Mouse (Mus musculus) R1 (cell line): ENCODE results near the gene Olfr1148.

Experiments used
- DNase-seq: peaks from one replicate; pipeline ENCODE4 v3.0.0-alpha.2; 2018; ENCODE audit warnings: low read depth, low spot score

Gene Olfr1148

DNA sequence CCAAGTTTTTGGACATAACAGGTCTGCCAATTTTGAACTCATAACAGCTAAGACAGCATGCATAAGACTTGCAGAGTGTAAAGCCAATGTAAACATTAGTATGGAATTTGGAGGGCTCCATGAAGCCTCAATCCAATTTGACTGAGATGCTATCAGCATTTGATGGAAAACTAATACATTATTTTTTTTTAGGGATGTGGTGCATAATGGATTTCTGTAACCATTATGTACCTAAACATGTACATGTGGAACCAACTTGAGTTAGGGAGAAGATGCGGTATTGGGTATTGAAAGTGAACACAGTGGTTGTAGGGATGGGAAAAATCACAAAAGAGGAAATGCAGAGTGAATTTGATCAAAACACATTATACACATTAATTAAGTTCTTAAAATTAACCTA, at the start of gene Olfr1148:
Gene Olfr1148 (plus strand): TSS at position 301 of the 400 bp plus-strand sequence.
- no peak for DNase-seq

DNA sequence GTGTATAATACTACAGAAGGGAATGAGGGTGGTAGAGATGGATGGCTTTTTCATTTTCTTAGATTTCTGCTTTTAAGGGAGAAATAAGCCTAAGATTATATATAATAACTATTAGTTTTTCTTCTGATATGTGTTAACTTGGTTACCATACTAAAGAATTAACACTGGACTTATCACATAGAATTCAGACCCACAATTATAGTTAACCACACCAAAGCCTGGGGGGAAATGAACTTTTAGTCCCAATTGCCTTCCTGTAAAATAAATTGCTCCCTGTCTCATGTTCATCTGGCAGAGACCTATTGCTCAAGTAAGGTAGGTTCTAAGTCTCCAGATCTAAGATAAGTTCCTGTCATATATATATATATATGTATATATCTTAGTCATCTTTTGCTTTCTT, 30.0 kb upstream of the Olfr1148 start, which contains the start of gene Olfr1143:
Gene Olfr1143 (plus strand): TSS at position 301 of the 400 bp plus-strand sequence.
- DNase-seq = no peak

DNA sequence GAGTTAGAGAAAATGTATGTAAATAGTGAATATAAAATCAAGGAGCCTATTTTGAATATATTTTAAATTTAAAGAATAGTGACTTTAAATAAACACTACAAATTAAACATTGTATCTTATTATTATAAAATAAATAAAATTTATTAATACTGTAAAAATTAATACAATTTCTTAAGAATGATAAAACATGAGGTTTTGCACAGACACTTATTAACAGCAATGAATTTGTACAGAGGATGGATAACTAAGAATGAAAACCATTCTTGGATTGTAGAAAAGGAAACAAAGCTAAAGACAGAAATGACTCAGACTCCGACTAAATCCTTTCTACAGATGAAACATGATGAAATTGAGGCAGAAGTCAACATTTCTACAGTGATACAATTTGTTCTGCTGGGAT, 20.8 kb upstream of the Olfr1148 start, which contains the start of gene Olfr1145:
Gene Olfr1145 (plus strand): TSS at position 301 of the 400 bp plus-strand sequence.
- no peak for DNase-seq

DNA sequence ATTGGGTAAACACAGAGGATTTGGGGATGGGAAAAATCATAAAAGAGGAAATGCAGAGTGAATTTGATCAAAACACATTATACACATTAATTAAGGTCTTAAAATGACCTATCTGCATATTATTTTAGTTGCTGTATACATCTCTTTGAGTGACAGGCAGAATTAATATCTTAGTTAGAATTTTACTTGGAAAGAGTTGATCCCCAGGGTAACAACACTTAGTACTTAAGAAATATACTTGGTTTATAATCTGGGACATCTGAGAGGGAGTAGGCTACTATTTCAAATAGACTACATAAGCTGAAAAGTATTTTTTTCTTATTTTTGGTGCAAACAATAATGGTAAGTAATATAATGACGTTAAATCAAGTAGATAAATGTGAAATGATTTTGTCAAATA, 13.4 kb downstream of the Olfr1148 start, which contains the start of gene Olfr1150-ps1:
Gene Olfr1150-ps1 (plus strand): TSS at position 301 of the 400 bp plus-strand sequence.
- DNase-seq = no peak

DNA sequence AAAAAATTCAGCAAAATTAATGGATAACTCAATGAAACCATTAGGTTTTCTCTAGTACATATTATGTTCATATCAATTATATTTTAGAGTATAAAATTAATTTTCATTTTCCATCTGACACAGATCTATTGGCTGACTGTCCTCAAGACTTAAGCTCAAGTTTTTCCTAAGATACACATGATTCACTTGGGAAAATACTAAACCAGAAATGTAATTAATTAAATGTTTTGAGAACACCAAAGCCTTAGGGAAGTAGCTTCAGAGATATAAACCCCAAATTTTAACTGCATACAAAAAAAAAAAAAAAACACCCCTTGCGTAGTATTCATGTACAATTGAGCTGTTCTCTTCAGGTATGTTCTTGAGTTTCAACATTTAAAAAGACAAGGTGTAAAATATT, 25.2 kb downstream of the Olfr1148 start, which contains the start of gene Olfr1151:
Gene Olfr1151 (plus strand): TSS at position 301 of the 400 bp plus-strand sequence.
- no peak for DNase-seq

DNA sequence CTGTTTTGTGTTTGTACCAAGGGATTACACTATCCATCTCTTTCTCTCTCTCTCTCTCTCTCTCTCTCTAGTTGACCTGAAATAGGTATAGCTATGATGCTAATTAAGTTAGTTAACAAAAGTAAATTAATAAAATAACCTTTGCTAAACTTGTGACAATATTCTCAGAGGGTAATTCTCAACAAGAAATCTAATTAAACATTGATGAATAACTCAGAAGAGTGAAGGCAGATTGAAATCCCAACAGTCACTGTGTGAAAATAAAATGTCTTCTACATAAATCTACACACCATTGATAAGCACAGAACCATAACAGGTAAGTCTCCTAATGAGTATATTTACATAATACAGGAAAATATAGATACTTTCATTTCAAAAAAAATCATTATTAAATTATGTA, 35.9 kb downstream of the Olfr1148 start, which contains the start of gene Olfr1152:
Gene Olfr1152 (plus strand): TSS at position 301 of the 400 bp plus-strand sequence.
- DNase-seq = no peak
